Mouse (Mus musculus): Measurements from ENCODE around the gene Vmn1r233.
A peak's percentile ranks its signal among the peaks of the same experiment; 100 is the strongest.

Gene Vmn1r233

DNA sequence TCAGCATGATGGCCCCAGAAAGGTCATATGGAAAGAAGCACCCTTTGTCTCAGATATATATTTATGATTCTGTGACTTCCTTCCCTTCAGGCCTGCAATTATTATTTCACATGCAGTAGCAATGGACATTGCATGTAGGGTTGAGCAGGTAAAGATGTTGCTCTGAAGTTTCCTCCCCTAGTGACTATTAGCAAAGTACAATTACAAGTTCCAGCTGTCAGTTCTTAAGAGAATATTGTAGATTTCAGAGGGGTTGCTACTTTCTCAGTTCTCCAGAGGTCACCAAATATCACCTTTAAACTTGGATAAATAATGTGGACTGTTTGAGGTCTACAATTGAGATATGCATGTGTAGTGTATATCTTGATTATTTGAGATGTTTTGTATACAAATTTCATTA, at the start of gene Vmn1r233:
Gene Vmn1r233, minus strand, starts transcription at position 101 of the 400 bp plus-strand sequence.
- no peak for DNase-seq

DNA sequence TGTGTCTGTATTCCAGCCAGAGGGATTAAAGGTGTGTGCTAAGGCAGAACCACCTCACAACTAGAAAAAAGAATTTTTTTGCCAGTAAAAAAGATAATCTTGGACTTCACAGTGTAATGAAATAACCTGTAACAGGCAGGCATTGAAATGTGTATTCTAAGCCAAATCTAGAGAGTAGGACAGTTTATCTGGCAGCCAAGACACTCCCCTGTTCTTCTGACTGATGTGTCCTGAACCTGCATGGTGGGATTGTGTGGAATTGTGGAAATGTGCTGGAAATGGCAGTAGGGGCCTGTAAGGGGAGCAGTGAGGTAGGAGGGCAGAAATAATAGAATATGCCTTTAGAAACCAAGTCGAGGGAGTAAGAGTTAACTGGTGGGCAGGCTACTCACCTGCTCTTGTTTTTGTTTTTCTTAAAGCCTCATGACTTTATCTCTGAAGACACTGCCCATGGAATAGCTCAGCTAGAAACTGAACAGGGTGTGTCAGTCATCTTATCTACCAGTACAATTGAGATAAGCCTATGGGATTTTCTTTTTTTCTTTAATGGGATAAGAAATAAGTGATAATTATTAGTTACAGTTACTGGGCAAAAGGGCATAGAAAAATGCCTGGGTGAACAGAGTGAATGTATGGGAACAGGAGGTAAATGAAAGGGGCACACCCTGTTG, 22.3 kb upstream of the Vmn1r233 start:
- no peak for DNase-seq

DNA sequence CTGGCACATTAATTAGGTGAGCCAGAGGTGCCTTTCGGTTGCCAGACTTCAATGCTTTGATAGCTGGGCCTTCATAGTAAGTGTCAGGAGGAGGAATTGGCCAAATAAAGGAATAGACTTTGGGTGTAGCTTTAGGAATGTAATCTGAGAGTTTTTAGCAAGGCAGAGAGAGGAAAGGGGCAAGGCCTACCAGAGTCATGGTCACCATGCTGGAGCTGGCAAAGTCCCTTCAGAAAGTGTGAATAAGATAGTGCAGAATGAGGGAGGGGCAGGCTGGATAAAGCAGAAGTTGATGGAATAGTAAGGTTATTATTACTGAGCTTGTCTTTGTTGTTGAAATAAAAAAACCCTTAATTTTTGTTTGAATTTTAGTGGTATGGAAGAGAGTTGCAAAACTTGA, 13.5 kb upstream of the Vmn1r233 start:
- DNase-seq: no peak

DNA sequence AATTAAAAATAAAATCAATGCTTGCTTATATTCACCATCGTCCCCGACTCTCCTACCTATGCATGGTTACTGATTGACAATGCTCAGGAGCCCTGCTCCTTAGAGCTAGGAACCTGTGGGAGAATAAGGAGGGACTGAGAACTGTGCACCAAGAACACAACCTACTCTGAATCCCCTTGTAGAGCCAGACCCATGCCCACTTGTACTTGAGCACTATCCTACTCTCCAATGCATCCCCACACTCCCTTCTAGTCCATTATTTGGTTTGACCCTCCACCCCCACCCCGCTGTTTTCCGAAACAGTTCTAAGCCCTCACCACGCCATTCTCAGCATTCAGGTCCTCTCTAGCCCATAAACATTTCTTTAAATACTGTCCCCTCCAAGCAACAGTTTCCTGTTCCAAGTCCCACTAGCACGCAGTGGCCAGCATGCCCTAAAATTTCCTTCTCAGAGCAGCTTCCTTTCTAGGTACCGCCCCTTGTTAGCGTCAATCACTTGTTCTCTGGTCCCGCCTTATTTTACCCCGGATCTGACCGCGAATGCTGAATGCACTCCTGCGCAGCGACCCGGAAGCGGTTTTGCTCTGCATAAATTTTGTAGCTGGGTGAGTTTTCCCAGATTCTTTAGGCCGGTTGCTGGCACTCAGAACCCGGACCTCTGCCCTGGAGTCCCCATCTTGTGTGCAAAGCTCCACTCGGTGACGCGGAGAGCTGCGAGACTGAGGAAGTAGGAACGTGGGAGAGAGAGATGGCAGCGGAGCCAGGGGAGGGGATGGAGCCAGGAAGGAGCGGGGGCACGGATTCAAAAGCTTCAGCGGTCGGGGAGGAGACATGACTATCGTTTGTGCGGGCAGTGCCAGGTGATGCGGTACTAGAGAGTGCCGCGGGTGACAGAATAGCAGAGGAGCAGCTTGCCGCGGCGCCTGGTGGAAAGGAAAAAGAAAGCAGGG, 12.4 kb upstream of the Vmn1r233 start, which contains the start of gene Zfp160:
Gene Zfp160, plus strand, starts transcription at position 522 of the 950 bp plus-strand sequence.
- peak; percentile 96 for DNase-seq

DNA sequence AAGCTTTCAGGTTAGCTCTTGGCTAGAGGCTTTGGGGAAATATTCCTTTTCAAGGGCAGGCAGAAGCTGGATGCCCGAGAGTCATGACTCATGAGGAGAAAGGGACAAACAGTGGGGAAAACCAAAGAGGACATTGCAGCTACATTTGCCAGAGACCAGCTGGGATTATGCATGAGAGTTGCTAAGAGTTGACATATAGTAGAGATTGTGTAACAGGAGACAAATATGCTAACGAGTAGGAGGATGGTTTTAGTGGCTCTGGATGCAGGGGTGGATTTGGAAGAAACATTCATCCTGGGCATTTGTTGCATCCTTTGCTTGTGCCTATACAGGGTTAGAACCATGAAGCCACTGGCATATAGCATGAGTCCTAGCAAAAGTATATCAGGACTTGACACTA, 2.5 kb downstream of the Vmn1r233 start:
- DNase-seq: no peak

DNA sequence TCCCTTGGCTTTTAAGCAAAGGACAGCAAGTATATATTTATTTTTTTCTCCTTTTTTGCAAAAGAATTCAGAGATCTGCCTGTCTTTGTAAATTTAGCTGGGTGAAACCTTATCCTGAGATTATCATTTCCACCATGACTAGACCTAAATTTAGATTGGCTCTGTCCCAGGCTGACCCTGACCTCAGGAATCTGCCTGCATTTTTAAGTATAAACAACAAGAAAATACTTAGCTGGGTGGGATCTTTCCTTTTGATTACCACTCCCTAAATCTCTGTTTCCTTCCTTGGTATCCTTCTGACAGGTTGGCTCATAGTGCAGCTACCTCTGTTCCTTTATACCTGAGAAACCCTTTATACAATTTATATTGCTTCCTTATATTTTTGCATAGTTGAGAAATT, 29.6 kb downstream of the Vmn1r233 start:
- DNase-seq: no peak

DNA sequence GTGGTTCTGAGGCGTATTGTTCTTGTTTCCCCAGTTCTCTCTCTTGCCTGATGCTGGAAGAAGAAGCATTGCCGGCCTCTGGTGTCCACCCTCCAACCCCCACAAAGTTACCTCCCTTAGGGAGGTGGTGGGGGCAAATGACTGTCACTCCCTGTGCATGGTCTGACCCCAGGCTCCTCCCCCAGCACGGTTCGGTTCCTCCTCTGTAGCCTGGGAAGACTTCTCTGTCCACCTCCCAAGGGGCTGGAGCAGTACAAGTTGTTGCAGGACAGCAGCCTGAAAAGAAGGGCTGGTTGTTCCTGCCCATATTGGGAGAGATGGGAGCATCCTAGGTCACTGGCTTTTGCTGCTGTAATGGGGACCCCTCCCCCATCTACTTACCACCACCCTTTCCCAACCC, 30.8 kb downstream of the Vmn1r233 start:
- DNase-seq: no peak

DNA sequence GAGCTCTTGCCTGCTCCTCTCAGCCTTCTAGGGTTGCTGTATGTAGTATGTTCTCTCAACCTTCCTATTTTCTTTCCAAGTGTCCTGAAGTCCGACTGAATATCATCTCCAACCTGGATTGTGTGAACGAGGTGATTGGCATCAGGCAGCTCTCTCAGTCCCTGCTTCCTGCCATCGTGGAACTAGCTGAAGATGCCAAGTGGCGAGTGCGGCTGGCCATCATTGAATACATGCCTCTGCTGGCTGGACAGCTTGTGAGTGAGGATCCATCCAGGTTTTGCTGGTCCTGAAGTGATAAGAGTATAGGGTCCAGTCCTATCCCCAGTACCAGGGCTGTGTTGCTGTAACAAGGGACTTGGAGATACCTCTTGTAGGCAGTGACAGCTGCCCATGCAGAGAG, 35.9 kb downstream of the Vmn1r233 start:
- DNase-seq: no peak

DNA sequence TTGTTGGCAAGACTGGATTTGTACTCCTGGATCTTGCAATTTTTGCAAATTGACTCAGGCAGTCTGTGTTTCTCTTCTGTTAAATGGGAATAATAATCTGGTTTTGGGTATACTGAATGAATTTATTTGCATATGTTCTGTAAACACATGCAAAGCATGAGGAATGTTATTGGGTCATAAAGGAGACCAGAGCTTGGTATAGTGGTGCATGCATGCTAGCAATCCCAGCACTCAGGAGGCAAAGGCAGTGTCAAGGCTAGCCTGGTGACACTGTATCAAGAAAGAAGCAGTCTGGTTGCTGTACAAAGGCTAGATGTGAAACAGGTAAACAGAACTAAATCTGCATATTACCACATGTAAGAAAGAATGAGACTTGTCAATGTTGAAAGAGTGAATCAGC, 49.6 kb downstream of the Vmn1r233 start:
- no peak for DNase-seq

DNA sequence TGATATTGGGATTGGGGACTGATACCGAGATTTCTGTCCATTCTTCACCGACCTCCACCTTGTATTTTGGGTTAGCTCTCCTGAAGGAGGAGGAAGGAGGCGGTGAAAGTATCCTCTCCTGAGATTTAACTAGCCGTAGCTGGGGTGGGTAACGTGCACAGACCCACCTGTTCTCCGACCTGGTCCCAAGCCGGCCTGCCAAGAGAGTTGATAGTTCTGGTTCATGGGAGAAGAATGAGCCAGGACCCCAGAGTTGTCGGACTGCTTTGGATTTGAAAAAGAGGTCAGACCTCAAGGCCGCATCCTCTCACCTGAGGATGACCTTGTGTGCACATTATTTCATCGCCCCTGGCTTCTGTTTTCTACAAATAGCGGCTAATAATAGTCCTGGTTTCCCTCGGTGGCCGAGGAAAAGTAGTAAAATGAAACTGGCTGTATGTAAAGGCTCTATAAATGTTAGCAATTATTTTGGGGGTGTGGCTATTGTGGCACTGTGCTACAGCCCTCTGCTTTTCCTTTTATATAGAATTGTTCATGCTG, 50.2 kb downstream of the Vmn1r233 start:
- no peak for DNase-seq

DNA sequence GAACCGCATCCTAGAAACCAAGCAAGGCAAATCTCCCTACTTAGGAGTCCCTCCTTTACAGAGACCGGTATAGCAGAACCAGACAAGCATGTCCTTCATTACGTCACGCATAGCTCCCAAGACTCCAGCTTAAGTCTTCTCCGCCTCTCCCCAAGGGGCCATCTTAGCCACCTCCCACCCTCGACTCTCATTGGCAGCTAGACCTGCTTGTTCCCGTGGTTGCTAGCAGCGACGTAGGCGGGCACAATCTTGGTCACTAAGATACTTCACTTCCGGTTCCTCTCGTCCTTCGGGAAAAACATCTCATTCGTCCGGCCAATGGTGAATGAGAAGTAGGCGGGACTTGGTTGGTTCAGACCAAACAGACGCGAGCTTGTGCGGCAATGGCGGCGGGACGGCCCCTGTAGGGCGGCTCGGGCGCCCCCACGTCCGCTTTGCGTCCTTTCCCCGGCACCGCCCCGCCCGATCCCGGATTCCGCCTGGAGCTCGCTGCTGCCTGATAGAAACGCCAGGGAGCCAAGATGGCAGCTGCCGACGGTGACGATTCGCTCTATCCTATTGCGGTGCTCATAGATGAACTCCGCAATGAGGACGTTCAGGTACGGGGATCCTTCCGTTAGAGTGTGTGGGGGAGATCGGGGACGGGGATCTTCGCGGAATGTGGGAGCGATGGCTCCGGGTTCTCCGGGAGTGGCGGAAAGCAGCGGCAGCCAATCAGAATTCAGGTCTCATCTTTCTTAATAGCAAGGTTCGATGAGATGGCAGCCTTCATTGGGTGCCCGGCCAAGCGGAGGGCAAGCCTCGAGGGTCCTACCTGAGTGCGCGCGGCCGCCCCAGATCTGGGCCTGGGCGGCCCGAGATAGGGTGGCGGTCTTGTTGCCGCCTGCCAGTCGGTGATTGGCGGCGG, 51.0 kb downstream of the Vmn1r233 start, which contains the start of gene Ppp2r1a:
Gene Ppp2r1a, plus strand, starts transcription at position 327 of the 907 bp plus-strand sequence.
- peak; percentile 100 for DNase-seq

DNA sequence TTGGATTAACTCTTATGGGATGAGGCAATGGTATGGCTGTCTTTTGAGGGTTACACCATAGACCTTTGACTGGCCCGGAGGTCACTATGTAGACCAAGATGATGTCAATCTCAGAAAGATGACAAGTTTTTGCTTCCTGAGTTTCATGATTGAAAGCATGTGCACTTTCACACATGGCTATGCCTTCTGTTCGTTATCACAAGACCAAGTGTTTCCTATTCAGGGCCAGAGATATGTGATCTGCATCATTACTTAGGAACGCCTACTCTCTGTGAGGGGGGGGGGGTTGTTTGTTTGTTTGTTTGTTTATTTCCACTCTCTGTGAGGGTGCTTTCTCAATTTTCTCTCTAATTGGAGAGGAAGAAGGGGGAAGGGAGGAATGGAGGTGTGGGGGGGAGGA, 52.0 kb downstream of the Vmn1r233 start:
- DNase-seq: peak; percentile 27

Data from retina, postnatal 1 day (tissue).